Mouse (Mus musculus) megakaryocyte-erythroid progenitor cell, adult 5-6 weeks (primary cell): ENCODE results near the gene Iqck. TPM values are rescaled to one million over a fixed set of nuclear protein-coding genes. Genes with fewer than 3 reads are reported as not detected.

Experiments used
- ATAC-seq: replicated peaks from 2 replicates; pipeline ENCODE4 v1.8.0; 2016; ENCODE audit warnings: mild to moderate bottlenecking, inconsistent platforms; ENCODE audit not compliant: severe bottlenecking, poor library complexity, low FRiP score, low TSS enrichment
- total RNA-seq, 2 experiments: library from RNA; stranded (forward) in 1 of 2; stranded (reverse) in 1 of 2; fragments of 200-1000, 215-1000 nt in 1 of 2; fragments of >200 nt in 1 of 2; fragmentation: Nextera tagmentation in 1 of 2; gene quantifications; 2 replicates each; pipeline ENCODE4 v1.2.3; 2014 to 2017

Iqck gene
- total RNA-seq (2014; fragmentation: Nextera tagmentation) (0.81 and 1.2 TPM in 2 replicates), total RNA-seq (2017) (0.33 TPM in 1 of 2 replicates, not detected in the other)

DNA sequence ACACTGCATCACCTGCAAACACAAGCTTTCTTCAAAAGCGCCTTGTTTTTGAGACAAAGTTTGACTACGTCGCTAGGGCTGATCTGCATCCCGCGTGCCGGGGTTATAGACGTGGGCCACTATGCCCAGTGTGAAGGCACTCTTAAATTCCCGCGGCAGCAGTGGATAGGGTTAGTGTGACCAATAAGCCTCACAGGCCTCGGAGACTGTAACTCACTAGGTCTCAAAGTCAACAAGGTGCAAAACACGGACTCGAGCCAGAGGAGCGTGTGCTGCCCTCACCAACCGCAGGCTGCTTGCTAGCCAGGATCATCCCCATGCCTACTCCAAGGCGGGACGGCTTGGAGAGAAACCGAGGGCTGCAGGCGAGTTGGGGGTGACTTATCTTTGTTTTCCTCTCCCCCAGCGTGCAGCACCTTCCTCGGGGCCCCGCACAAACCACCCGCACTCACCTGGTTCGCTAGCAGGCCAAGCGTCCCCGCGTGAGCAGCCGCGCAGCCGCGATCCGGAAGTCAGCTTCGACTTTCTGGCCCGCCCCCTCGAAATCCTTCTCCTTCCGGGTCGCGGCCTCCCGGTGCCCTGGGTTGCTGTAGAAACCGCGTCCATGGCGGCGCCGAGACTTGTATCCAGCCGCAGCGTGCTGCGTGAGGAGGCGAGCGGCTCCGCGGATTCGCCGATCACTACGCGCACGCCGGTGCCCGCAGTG lies at the start of gene Iqck:
Gene Iqck (plus strand): TSS at position 582 of the 706 bp plus-strand sequence.
- ATAC-seq = peak; percentile 88

GRCm38 (mm10) chr7:118806631-118807411 lies 48.7 kb upstream of the Iqck start:
- ATAC-seq = no peak

DNA sequence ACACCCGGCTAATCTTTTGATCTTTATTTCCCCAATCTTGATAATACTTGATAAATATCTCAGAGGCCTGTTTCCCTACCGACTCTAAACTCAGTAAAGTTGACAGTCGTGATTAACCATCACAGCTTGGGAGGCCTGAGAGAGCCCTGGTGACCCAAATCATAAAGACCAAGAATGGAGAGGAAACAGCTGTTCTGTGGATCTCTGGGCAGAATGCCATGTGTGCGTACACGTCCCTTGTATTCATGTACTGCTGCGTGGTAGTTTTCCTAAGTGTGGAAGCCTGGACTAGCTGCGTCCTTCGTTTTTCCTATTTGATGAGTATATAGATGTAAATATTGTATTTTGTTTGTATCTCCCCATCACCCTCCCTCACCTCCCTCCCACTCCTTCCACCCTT lies 47.7 kb upstream of the Iqck start:
- no peak for ATAC-seq

- 0 out of 2 replicates have a peak, but pooled peaks have one; percentile 31 for ATAC-seq
Observed at GRCm38 (mm10) chr7:118811407-118812106, 44.0 kb upstream of the Iqck start.

GRCm38 (mm10) chr7:118813592-118813991 lies 42.0 kb upstream of the Iqck start:
- ATAC-seq = no peak

DNA sequence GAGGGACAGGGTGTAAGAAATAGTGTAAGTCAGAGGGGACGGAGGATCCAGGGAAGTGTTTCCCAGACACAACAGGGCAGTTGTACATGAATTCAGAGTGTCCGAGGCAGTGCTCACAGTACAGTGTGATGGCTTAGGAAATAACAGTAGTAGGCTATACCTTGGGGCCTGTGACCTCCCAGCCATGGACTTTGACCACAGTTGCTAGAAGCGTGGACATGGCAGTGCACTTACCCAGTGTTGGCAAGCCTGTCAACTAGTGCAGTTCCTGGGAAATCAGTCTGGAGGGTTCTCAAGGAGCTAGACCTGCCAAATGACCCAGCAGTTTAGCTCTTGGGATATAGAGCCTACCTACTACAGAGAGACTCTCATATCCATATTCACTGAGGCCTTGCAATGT lies 39.3 kb upstream of the Iqck start:
- no peak for ATAC-seq

DNA sequence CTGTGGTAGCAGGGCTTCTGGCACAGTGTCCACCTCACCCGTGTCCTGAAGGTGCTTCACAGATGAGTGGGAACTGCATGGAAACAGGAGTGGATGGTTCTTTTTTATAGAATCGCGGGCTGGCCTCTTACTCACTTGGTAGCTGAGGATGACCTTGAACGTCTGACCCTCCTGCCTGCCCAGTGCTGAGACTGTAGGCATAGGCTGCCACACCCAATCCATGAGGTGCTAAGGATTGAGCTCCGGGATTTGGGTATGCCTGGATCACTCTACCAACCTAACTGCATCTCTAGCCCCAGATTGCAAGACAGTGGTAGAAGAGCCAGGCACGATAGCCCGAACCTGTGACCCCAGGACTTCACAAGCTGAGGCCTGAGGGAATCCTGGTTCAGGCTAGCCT lies 37.8 kb upstream of the Iqck start:
- ATAC-seq = no peak

DNA sequence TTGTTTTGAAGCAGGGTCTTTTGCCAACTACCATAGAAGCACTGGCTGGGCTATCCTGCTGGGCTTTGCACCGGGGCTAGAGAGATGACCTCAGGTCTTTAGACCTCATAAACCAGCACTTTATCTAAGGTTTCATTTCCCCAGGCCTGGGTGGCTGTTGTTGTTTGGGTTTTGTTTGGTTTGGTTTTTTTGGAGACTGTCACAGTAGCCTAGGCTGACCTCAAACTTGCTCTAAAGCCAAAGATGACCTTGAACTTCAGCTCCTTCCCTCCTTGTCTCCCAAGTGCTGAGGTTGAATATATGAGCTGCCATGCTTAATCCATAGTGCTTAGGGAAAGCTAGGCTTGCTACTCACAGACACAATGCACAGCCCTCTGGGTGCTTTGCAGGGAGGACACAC lies 35.9 kb upstream of the Iqck start:
- ATAC-seq = no peak

DNA sequence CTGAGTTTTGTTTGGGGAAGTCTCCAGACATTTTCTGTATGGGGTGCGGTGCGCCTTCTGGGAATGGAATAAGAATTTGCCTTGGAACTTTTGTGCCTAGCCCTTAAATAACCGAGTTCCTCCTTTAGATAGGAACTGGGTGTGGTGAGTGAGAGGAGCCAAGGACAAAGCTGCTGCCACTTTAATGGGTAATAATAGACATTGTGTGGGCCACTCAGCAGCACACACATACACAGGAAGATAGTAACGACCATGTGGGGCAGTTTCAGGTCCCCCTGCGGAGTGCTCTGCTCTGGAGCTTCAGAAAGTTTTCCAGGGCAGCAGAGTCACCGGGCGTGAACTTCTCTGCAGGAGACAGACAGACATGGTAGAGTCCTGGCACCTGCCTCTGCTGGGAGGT lies 34.2 kb upstream of the Iqck start:
- ATAC-seq = 0 out of 2 replicates have a peak, but pooled peaks have one; percentile 26

DNA sequence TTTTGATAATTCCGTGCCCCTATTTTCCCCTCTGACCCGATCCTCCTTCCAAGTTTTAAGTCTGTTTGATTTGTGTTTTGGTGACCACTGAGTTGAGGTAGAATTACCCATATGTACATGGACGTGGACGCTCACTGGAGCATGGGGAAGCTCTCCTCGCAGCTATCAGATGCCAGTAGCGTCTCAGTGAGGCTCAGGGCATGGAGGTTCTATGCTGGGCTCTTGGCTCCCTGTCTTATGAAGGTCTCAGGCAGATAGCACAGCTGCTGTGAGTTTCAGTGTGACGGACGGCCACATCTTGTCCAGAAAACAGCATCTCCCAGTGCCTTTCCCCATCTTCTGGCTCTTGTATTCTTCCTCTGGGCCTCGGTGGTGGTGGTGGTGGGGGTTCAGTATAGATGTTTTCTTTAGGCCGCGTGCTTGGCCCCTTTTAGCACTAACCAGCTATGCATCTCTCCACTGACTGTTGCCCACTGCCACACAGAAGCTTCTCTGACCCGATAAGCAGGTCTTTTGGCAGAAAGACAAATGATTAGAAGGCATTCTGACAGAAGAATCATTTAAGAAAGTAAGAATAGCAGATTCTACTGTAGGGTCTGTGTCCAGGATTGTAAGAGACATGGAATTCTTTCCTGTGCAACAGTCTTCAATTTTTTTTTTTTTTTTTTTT lies 33.5 kb upstream of the Iqck start:
- ATAC-seq = no peak

- ATAC-seq = no peak
Observed at GRCm38 (mm10) chr7:118824451-118824850, 31.1 kb upstream of the Iqck start.

DNA sequence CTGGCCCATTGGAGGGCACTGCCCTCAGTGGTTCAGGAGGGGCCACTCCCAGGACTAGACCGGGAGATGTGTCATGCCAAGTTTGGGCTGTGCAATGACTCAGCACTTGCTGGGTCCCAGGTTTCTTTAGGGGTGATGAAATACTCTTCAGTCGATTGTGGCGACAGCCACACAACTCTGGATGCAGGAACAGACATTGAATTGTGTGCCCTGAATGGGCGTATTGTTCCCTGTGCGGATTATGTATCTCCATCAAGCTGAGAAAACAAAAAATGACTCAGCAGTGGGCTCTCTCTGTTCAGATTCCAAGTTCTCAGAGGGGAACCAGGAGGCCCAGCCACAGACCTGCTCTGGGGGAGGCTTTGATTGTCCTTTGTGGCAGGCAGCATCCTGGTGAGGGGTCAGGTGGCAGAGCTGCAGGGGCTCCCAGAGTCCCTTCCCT lies 27.6 kb upstream of the Iqck start:
- ATAC-seq = peak; percentile 56; the same call in 1 of the 2 replicates

DNA sequence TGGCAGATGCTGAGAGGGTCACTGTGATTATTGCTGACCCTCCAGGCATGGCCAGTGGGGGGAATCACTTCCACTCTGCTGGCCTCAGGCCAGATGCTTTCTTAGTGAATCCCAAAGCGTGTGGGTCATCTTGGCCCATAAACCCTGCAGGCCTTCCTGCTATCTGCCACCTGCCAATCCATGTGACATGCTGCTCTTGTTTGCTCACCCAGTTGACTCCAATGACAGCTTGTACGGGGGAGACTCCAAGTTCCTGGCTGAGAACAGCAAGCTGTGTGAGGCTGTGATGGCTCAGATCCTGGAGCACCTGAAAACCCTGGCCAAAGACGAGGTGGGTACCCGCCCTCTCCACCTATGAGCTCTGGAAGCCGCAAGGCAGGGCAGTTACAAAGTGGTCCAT lies 17.7 kb upstream of the Iqck start:
- ATAC-seq = no peak

DNA sequence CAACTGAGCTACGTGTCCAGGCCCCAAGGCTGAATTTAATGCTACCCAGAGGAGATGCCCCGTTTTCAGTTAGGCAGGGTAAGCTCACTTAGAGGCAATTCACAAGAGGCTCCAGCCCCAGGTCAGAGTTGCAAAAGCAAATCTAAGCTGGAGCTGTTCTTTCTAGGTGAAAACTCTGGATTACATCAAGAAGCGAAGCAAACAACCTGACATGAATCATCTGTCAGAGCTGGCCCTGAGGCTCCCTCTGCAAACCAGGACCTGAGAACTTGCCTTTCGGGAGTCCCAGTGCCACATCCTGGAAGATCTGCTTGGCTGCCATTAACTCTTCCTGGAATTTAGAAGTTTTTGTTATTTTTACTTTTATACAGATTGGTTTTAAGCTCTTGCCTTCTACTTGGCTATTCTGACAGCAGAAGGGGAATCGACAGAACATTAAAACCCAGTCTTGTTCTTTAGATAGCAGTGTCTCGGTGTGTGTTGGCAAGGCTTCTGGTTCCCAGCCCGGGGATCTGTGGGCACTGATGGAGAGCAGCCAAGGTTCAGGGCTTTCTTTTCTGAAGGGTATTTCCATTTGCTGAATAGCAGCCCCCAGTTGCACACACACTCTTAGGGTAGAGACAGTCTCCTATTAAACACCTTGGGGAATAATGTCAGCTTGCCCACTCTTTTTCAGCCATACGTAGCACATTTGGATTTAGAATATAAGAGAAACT lies 14.4 kb upstream of the Iqck start:
- no peak for ATAC-seq

DNA sequence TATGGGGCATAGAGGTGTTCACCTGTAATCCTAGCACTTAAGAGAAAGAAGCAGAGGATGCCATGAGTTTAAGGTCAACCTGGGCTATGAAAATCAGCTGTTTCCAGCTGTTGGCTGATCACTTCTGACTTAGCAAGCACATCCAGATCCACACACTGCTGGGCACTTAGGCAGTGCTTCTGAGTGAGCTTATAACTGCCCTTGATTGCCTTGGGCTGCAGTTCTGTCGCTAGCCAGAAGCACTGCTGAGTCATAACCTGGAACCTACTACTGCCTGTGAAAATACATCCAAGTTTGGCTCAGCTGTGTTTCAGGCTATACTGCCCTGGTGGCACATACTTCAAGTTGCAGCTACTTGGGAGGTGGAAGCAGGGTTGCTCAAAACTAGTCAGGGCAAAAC lies 13.8 kb upstream of the Iqck start:
- ATAC-seq = peak; percentile 23; the same call in 1 of the 2 replicates

GRCm38 (mm10) chr7:118842938-118843337 lies 12.6 kb upstream of the Iqck start:
- ATAC-seq = no peak

- peak; percentile 38; the same call in 1 of the 2 replicates for ATAC-seq
Observed at GRCm38 (mm10) chr7:118845141-118845540, 10.4 kb upstream of the Iqck start.

- no peak for ATAC-seq
Observed at GRCm38 (mm10) chr7:118846329-118846728, 9.2 kb upstream of the Iqck start.

- ATAC-seq = no peak
Observed at GRCm38 (mm10) chr7:118848796-118849195, 6.8 kb upstream of the Iqck start.
